Mouse (Mus musculus) heart, adult 2 months (tissue): ENCODE measurements around the gene Dnaja1. TPM values are rescaled to one million over a fixed set of nuclear protein-coding genes. Genes with fewer than 3 reads are reported as not detected.

Source experiments
- DNase-seq, 2 experiments: peaks; one replicate each; pipeline ENCODE4 v3.0.0; 2021
- H3K27ac ChIP-seq: fragments of 200-600 bp; 2 replicates; pipeline ENCODE4 v1.8.1; 2022
- H3K27me3 ChIP-seq: fragments of 200-500 bp; 2 replicates; pipeline ENCODE4 v1.6.1; 2012; ENCODE audit warnings: mild to moderate bottlenecking, low read length, inconsistent platforms, mixed read lengths; ENCODE audit not compliant: control insufficient read depth, insufficient read depth
- H3K36me3 ChIP-seq: fragments of 200-500 bp; 2 replicates; pipeline ENCODE4 v1.6.1; 2012; ENCODE audit warnings: low read length, inconsistent platforms; ENCODE audit not compliant: control insufficient read depth, insufficient read depth
- H3K4me1 ChIP-seq: fragments of 200-500 bp; 2 replicates; pipeline ENCODE4 v1.6.1; 2011; ENCODE audit warnings: low read length; ENCODE audit not compliant: control insufficient read depth, insufficient read depth
- H3K4me3 ChIP-seq: fragments of 200-600 bp; 2 replicates; pipeline ENCODE4 v1.8.1; 2022
- H3K79me2 ChIP-seq: fragments of 200-500 bp; replicated peaks from 2 replicates; pipeline ENCODE4 v1.6.1; 2012; ENCODE audit warnings: mild to moderate bottlenecking, inconsistent platforms, low read length, moderate library complexity, mixed read lengths; ENCODE audit not compliant: control insufficient read depth, insufficient read depth
- H3K9ac ChIP-seq: fragments of 200-500 bp; 2 replicates; pipeline ENCODE4 v1.6.1; 2012; ENCODE audit warnings: low read depth, mild to moderate bottlenecking, control low read depth, inconsistent platforms, low read length, mixed read lengths
- CTCF ChIP-seq: fragments of 200-600 bp; IDR thresholded peaks from 2 replicates; pipeline ENCODE4 v1.8.1; 2022; ENCODE audit warnings: antibody characterized with exemption, mild to moderate bottlenecking, moderate library complexity
- EP300 ChIP-seq: fragments of 200-500 bp; IDR thresholded peaks from 2 replicates; pipeline ENCODE4 v1.6.1; 2011; ENCODE audit warnings: low read depth, low read length, control low read depth; ENCODE audit not compliant: insufficient read depth
- POLR2A ChIP-seq: fragments of 200-500 bp; IDR thresholded peaks from 2 replicates; pipeline ENCODE4 v1.6.1; 2011; ENCODE audit warnings: mild to moderate bottlenecking, low read depth, low read length, control low read depth; ENCODE audit not compliant: insufficient read depth
- WGBS: fragments of 180-500 bp; shearing (Covaris S2); methylation state at CpG from one replicate; pipeline ENCODE4 v1.1.7; 2018; 5-methylcytosine and 5-hydroxymethylcytosine counted together
- intact Hi-C: fragments of 180-260 bp; cut with DNase I; formaldehyde crosslinking; loops from one replicate; pipeline ENCODE4 v1.15.1; 2025
- polyA plus RNA-seq: library from polyadenylated mRNA; depleted of rRNA; stranded (reverse); fragments of >200 nt; gene quantifications from 2 replicates; pipeline ENCODE4 v1.2.3, GENCODE M21; 2012
- total RNA-seq, 2 experiments: library from RNA; stranded (reverse); gene quantifications; 2 replicates each; pipeline ENCODE4 v1.2.3; 2021

Dnaja1 gene
- total and polyA plus RNA-seq, 3 experiments: 5.9 to 114 (median 60.2) TPM

DNA sequence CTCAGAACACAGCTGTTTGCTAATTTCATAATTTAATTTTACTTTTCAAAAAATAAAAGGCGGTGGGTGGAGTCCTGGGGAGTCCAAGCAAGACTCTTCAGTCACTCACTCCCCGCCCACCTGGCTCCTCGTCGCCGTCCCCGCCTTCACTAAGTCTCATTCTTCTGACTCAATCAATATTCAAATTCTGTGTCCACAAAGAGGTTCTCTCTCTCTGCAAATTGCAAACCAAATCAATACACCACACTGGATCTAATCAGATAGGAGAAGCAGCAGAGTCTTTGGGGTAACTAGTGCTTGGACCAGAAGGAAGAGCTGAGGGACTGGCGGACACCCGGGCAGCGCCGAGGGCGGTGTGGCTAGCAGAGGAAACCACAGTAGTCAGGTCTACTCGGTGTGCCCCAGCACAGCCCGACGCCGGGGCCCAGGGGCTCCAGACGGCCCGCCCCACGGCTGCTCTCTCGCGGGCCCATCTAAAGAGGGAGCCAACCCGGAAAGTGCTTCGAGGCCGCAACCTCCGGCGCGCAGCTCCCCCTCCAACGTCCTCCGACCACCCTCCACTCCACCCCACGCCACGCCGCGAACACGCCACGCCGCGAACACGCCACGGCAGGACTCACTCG lies 35.3 kb downstream of the Dnaja1 start:
- Histone ChIP-seq H3K79me2 (no peaks in the 10 kb centered on the region; the same call in 1 of the 2 replicates), H3K4me3 (peak overlapping the region; percentile 99), H3K27me3 (no peaks in the 10 kb centered on the region), H3K36me3 (peaks cover 3% of the 10 kb centered on the region), H3K9ac (peak overlapping the region; percentile 87), H3K27ac (peak overlapping the region; percentile 83), H3K4me1 (no peaks in the 10 kb centered on the region)
- TF ChIP-seq EP300: no peak
- no peak for TF ChIP-seq CTCF
- no peak for TF ChIP-seq POLR2A
- intact Hi-C loops: no loop called here
- WGBS: 0% methylated on average over 39 of the region's 39 CpGs
- DNase-seq: no peak

DNA sequence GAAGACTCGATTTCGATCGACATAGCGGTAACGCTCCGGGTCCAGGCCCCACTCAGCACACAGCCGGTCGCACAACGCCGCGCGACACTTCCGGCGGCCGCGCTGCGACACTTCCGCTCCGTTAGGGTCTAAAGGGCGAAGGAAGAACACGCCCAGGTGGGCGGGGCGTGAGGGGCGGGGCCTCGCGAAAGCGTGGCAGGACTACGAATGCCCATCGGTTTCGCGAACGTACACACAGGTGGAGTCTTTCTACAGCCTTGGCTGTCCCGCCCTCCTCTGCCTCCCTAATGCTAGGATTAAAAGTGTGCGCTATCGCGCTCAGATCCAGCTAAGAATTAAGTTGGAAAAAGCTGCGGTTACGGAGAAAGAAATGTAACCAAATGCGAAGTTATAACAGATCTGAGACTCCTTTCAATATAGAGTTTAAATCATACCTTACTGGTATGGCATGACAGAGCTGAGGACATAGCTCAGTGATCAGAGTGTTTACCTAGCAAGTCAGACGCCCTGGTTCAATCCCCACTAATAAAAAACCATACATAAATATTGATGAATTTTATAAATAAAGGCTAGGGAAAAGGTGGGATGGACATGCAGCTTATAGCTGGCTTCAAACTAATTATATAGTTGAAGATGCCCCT lies 36.0 kb downstream of the Dnaja1 start, which contains the start of gene Smu1:
TSS of gene Smu1 (minus strand) at position 144 of the 641 bp plus-strand sequence.
- no peaks in the 10 kb centered on the region for H3K27me3 ChIP-seq
- no peaks in the 10 kb centered on the region for H3K4me1 ChIP-seq
- peak within 1 kb of the TSS; percentile 83 for H3K27ac ChIP-seq
- H3K4me3 ChIP-seq: peak within 1 kb of the TSS; percentile 99
- intact Hi-C loops: no loop called here
- under 1% methylated on average over 40 of the region's 40 CpGs for WGBS
- H3K9ac ChIP-seq: peak within 1 kb of the TSS; percentile 87
- no peaks in the 10 kb centered on the region; the same call in 1 of the 2 replicates for H3K79me2 ChIP-seq
- DNase-seq: peak; percentile 97 to 98
- TF ChIP-seq CTCF (no peak), POLR2A (peak; percentile 74)
- H3K36me3 ChIP-seq: peaks cover 3% of the 10 kb centered on the region

GRCm38 (mm10) chr4:40759876-40760275 lies 37.9 kb downstream of the Dnaja1 start:
- no peak for TF ChIP-seq POLR2A
- no peak for TF ChIP-seq CTCF
- no peak for TF ChIP-seq EP300
- no peak overlapping the region for H3K9ac ChIP-seq
- H3K36me3 ChIP-seq: peaks cover 3% of the 10 kb centered on the region
- no peak overlapping the region for H3K27ac ChIP-seq
- no peak overlapping the region for H3K4me3 ChIP-seq
- WGBS: 40% methylated on average over 5 of the region's 5 CpGs
- intact Hi-C loops: no loop called here
- DNase-seq: no peak
- H3K4me1 ChIP-seq: no peaks in the 10 kb centered on the region
- no peaks in the 10 kb centered on the region for H3K27me3 ChIP-seq
- H3K79me2 ChIP-seq: no peaks in the 10 kb centered on the region

DNA sequence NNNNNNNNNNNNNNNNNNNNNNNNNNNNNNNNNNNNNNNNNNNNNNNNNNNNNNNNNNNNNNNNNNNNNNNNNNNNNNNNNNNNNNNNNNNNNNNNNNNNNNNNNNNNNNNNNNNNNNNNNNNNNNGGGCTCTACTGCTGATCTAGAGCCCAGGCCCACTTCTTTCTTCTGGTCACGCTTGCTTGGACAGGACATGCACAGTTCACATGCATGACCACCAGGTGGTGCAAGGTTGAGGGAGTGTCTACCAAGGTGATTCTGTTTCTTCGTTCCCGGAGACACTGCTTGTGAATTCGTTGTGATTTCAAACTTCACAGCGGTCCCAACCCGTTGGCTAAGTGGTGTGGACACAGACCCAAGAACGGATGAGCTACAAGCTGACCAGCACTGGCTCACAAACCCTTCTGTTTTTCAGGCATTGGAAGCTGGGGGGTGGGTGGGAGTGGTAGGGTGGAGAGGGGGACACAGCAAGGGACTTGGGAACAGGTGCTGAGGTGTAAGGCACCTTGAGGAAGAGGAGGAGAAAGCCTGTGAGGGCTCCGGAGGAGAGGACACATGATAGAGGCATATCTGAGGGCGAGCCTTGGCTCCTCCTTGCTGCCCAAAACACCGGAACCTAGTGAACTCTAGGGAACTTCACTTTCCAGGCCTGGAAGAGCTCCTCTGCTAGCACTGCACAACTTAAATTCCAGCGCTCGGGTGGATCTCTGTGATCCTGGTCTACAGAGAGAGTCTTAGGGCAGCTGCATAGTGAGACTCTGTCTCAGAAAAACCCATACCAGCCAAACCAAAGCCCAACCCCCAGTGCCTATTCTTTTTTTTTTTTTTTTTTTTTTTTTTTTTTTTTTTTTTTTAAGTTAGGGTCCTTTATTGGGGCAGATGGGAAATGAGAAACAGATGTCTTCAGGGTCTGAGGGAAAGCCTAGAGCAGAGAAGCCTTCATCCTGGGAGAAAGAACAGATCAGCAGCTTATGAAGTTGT lies 52.6 kb downstream of the Dnaja1 start:
- TF ChIP-seq CTCF (peak; percentile 87), POLR2A (no peak), EP300 (0 out of 2 replicates have a peak, but pooled peaks have one; percentile 86)
- peaks cover 8% of the 10 kb centered on the region for H3K4me1 ChIP-seq
- 7% methylated on average over 12 of the region's 12 CpGs for WGBS
- intact Hi-C loops: loop anchor here (2.0 kb wide), 1 partner anchor 78 kb away; no protein-coding TSS in a partner anchor
- no peaks in the 10 kb centered on the region for H3K27me3 ChIP-seq
- no peaks in the 10 kb centered on the region for H3K79me2 ChIP-seq
- no peaks in the 10 kb centered on the region for H3K36me3 ChIP-seq
- peak overlapping the region; percentile 68 for H3K9ac ChIP-seq
- peak overlapping the region; percentile 43 for H3K27ac ChIP-seq
- peak overlapping the region; percentile 27 for H3K4me3 ChIP-seq
- DNase-seq: peak; percentile 75 to 81

- H3K36me3 ChIP-seq: peaks cover 1% of the 10 kb centered on the region
- H3K4me3 ChIP-seq: no peak overlapping the region
- DNase-seq: no peak
- no peak overlapping the region for H3K27ac ChIP-seq
- 73% methylated on average over 4 of the region's 4 CpGs for WGBS
- TF ChIP-seq CTCF (no peak), EP300 (no peak), POLR2A (no peak)
- no peak overlapping the region for H3K9ac ChIP-seq
- H3K79me2 ChIP-seq: no peaks in the 10 kb centered on the region
- H3K4me1 ChIP-seq: peaks cover 11% of the 10 kb centered on the region
- H3K27me3 ChIP-seq: no peaks in the 10 kb centered on the region
- intact Hi-C loops: loop anchor here (2.0 kb wide), 1 partner anchor 26 kb away; no protein-coding TSS in a partner anchor
Observed at GRCm38 (mm10) chr4:40776416-40776815, 54.5 kb downstream of the Dnaja1 start.
